Mouse (Mus musculus) kidney, adult 2 months (tissue): ENCODE measurements around the gene Lmf1.

ENCODE experiments used
- CTCF ChIP-seq: fragments of 200-500 bp; conservative IDR thresholded peaks from 2 replicates; pipeline ENCODE4 v1.5.1; 2011; ENCODE audit warnings: low read depth, mild to moderate bottlenecking, control low read depth, low read length, moderate library complexity, mixed read lengths; ENCODE audit not compliant: insufficient read depth, insufficient read length
- POLR2A ChIP-seq: fragments of 200-500 bp; IDR thresholded peaks from one replicate; pipeline ENCODE4 v1.6.1; 2011; ENCODE audit warnings: low read depth, low read length, control low read depth

DNA sequence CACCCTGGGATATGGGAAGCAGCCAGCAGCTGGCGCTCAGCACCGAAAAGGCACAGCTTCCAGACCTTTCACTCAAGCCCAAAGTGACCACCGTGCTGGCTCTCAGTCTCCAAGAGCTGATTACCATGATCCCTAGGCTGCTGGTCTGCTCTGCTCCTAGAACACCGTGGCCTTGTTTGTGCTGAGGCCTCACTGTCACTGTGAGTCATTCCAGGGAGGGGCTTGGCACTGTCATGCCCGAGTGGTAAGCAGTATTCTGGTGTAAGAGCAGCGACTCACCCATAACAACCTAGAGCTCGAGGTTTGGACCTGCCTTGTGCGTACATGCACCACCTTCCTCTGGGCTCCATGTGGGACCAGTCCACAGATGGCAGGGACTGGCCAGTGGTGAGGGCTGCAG is 63.1 kb downstream of the Lmf1 start:
- no peak for TF ChIP-seq POLR2A
- no peak for TF ChIP-seq CTCF
